Mouse (Mus musculus) urinary bladder, postnatal 4 days (tissue): Measurements from ENCODE around the gene Ptgis.

Experiments used
- DNase-seq, 2 experiments: peaks; one replicate each; pipeline ENCODE4 v3.0.0; 2021 to 2022; ENCODE audit warnings: low spot score in 2 of 2

The Ptgis gene

GRCm38 (mm10) chr2:167240008-167240964 lies at the start of gene Ptgis:
Gene Ptgis (minus strand): TSS chr2:167240604.
- DNase-seq: peak; percentile 57 to 69

- peak; percentile 14 to 54 for DNase-seq
Measured at GRCm38 (mm10) chr2:167281461-167281860, 41.1 kb upstream of the Ptgis start.

GRCm38 (mm10) chr2:167280986-167281310 lies 40.5 kb upstream of the Ptgis start:
- DNase-seq: peak in 1 of 2 experiments; percentile 56

- peak; percentile 67 to 79 for DNase-seq
Measured at GRCm38 (mm10) chr2:167280090-167280985, 39.9 kb upstream of the Ptgis start.

GRCm38 (mm10) chr2:167278751-167279526 lies 38.5 kb upstream of the Ptgis start:
- DNase-seq: peak; percentile 49 to 74

- peak; percentile 15 to 54 for DNase-seq
Measured at GRCm38 (mm10) chr2:167278011-167278410, 37.6 kb upstream of the Ptgis start.

- DNase-seq: peak; percentile 15 to 47
Measured at GRCm38 (mm10) chr2:167277026-167277425, 36.6 kb upstream of the Ptgis start.

- peak; percentile 14 to 54 for DNase-seq
Measured at GRCm38 (mm10) chr2:167275856-167276255, 35.5 kb upstream of the Ptgis start.

- peak; percentile 14 to 56 for DNase-seq
Measured at GRCm38 (mm10) chr2:167274713-167275465, 34.5 kb upstream of the Ptgis start.

- peak; percentile 15 to 52 for DNase-seq
Measured at GRCm38 (mm10) chr2:167273206-167273740, 32.9 kb upstream of the Ptgis start.

GRCm38 (mm10) chr2:167272706-167273105 lies 32.3 kb upstream of the Ptgis start:
- DNase-seq: peak; percentile 12 to 28

- DNase-seq: peak; percentile 21 to 57
Measured at GRCm38 (mm10) chr2:167271121-167271521, 30.7 kb upstream of the Ptgis start.

- DNase-seq: peak; percentile 14 to 52
Measured at GRCm38 (mm10) chr2:167270496-167270895, 30.1 kb upstream of the Ptgis start.

- DNase-seq: peak in 1 of 2 experiments; percentile 56
Measured at GRCm38 (mm10) chr2:167268721-167269120, 28.3 kb upstream of the Ptgis start.

GRCm38 (mm10) chr2:167268411-167268690 lies 27.9 kb upstream of the Ptgis start:
- peak; percentile 15 to 55 for DNase-seq

GRCm38 (mm10) chr2:167267531-167268410 lies 27.4 kb upstream of the Ptgis start:
- DNase-seq: peak; percentile 14 to 50

GRCm38 (mm10) chr2:167266231-167266630 lies 25.8 kb upstream of the Ptgis start:
- DNase-seq: peak; percentile 12 to 30

GRCm38 (mm10) chr2:167265806-167266205 lies 25.4 kb upstream of the Ptgis start:
- DNase-seq: peak; percentile 13 to 44

- DNase-seq: peak; percentile 14 to 44
Measured at GRCm38 (mm10) chr2:167265021-167265420, 24.6 kb upstream of the Ptgis start.

GRCm38 (mm10) chr2:167263931-167264330 lies 23.5 kb upstream of the Ptgis start:
- peak; percentile 16 to 57 for DNase-seq
